Mouse (Mus musculus): Measurements from ENCODE around the gene Pard6b. TPM values are rescaled to one million over a fixed set of nuclear protein-coding genes. Genes with fewer than 3 reads are reported as not detected.

Pard6b gene
- polyA plus RNA-seq (2017; shearing (Covaris generic)), result 3.0 TPM

GRCm38 (mm10) chr2:168080431-168081246, at the start of gene Pard6b:
Gene Pard6b, plus strand, starts transcription at chr2:168081004.

Other genes starting within 250 kb of the Pard6b start
- 186 TPM for gene Ptpn1, start 148.9 kb upstream of the Pard6b start, polyA plus RNA-seq (2017; shearing (Covaris generic))
- 1.4 TPM for gene Ripor3, start 70.4 kb upstream of the Pard6b start, polyA plus RNA-seq (2017; shearing (Covaris generic))
- 20.2 TPM for gene Adnp, start 126.1 kb downstream of the Pard6b start, polyA plus RNA-seq (2017; shearing (Covaris generic))
- gene Gm20716, start 149.4 kb downstream of the Pard6b start, polyA plus RNA-seq (2017; shearing (Covaris generic)), result 20.9 TPM
- 91.9 TPM for gene Dpm1, start 149.6 kb downstream of the Pard6b start, polyA plus RNA-seq (2017; shearing (Covaris generic))
- gene Mocs3, start 149.6 kb downstream of the Pard6b start, polyA plus RNA-seq (2017; shearing (Covaris generic)), result 8.1 TPM
- gene Kcng1, start 200.7 kb downstream of the Pard6b start, polyA plus RNA-seq (2017; shearing (Covaris generic)), result not detected